Comparison of ENCODE assay signal across 14 mouse cellular contexts in genomic region chr3:60480716-60481115, GRCm38 (mm10).
"Had no signal": no experiment of that assay in that cellular context is flagged by ENCODE, and none has a peak within 500 bp of the region (broad histone marks: within the 10 kb centered on the region; RNA-seq: fewer than 3 reads in every experiment).

No protein-coding gene starts in this region.

- H3K4me2 ChIP-seq: limb, embryonic 13.5 days; lung, embryonic 14.5 days; midbrain, embryonic 12.5 days had no signal

- H3K36me3 ChIP-seq: limb, embryonic 13.5 days; midbrain, embryonic 12.5 days had no signal

- ATAC-seq: intestine, postnatal 0 days; midbrain, embryonic 16.5 days had no signal

- H3K27ac ChIP-seq: kidney, postnatal 0 days; limb, embryonic 13.5 days; midbrain, embryonic 12.5 days had no signal

- H3K4me3 ChIP-seq: limb, embryonic 13.5 days; midbrain, embryonic 12.5 days had no signal

- H3K9ac ChIP-seq: limb, embryonic 13.5 days; lung, embryonic 14.5 days; midbrain, embryonic 12.5 days had no signal

- H3K4me1 ChIP-seq: midbrain, embryonic 12.5 days had no signal

- H3K9me3 ChIP-seq: limb, embryonic 13.5 days; midbrain, embryonic 12.5 days had no signal

- DNase-seq: kidney, adult 9 months; kidney, postnatal 36 days; layer of hippocampus, adult 9-11 months; layer of hippocampus, postnatal 36 days; lung, embryonic 14.5 days; lung, postnatal 10 days; right cerebral cortex, adult 18-20 months; right cerebral cortex, postnatal 25 days; thymus, adult 18-20 months had no signal

- H3K27me3 ChIP-seq: limb, embryonic 13.5 days; midbrain, embryonic 12.5 days had no signal
